Mouse (Mus musculus): ENCODE measurements at regions not wholly inside any gene's neighbourhood (a gene's known extent, or its start where the extent isn't known, plus 50 kb on each side); places are given as distances from the start of the nearest gene placed in this dataset.

DNA sequence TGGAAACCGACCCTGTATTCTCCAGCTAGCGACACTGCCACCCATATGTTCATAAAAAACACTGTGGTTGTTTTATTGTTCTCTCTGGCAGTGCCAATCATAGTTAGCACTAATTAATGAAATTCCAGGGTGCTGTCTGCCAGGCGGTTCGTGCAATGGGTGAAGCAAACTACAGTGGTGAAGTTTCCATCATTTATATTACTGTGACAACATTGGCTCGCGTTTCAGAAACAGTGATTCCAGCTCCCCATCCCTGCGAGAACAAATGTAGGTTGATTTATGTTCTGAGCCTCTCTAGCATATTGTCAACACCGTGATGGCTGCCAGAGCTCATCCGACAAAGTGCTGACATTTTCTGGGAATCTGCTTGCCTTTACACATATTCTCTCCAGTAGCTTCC, 480.7 kb upstream of the Igfbp7 start:
- H3K79me3 ChIP-seq (ENCODE audit: low read depth): no peaks in the 10 kb centered on the region
- no peaks in the 10 kb centered on the region for H3K79me2 ChIP-seq (ENCODE audit: control insufficient read depth, insufficient read depth)
- TF ChIP-seq MYOG (IDR thresholded peaks at IDR 0.05; ENCODE audit: control insufficient read depth, extremely low read depth, insufficient read length) (no peak), CEBPB (IDR thresholded peaks at IDR 0.05; ENCODE audit: low read depth) (no peak), MYOD1 (IDR thresholded peaks at IDR 0.05; ENCODE audit: control insufficient read depth, insufficient read length, low read depth) (no peak), MAX (IDR thresholded peaks at IDR 0.05) (no peak), FOSL1 (IDR thresholded peaks at IDR 0.05; ENCODE audit: insufficient read depth, low read length, poor library complexity, severe bottlenecking) (no peak), CTCF (IDR thresholded peaks at IDR 0.05; ENCODE audit: control insufficient read depth, insufficient read depth, insufficient read length) (no peak), USF1 (IDR thresholded peaks at IDR 0.05; ENCODE audit: low read depth) (no peak)
- H3K4me3 ChIP-seq (ENCODE audit: insufficient read depth, poor library complexity, severe bottlenecking): no peak overlapping the region
- H3K36me3 ChIP-seq (ENCODE audit: control insufficient read depth, insufficient read depth): no peaks in the 10 kb centered on the region
- no peak overlapping the region for H3ac ChIP-seq (ENCODE audit: control insufficient read depth, insufficient read length, low read depth)
- H3K27me3 ChIP-seq (ENCODE audit: control insufficient read depth, insufficient read depth, insufficient read length): no peaks in the 10 kb centered on the region

DNA sequence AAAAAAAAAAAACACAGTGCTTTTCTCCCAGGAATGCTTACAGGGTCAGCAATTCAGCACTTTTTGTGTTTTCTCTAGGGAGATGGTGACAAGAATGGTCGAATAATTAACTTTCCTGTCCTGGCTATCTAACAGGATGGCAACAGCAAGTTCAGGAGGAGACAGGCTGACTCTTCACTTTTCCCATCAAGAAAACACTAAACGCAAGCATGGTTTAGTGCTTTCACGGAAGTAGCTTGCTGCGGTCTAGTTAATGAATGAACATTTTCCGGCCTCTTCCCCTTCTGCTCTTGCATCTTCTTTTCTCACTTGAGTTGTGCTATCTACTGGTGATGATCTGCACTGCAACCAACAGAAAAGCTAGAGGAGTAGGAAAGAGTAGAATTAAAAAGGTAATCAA, 463.6 kb upstream of the Igfbp7 start:
- no peak overlapping the region for H3K4me3 ChIP-seq (ENCODE audit: insufficient read depth, poor library complexity, severe bottlenecking)
- H3K36me3 ChIP-seq (ENCODE audit: control insufficient read depth, insufficient read depth): no peaks in the 10 kb centered on the region
- H3K79me3 ChIP-seq (ENCODE audit: low read depth): no peaks in the 10 kb centered on the region
- no peaks in the 10 kb centered on the region for H3K79me2 ChIP-seq (ENCODE audit: control insufficient read depth, insufficient read depth)
- no peaks in the 10 kb centered on the region for H3K27me3 ChIP-seq (ENCODE audit: control insufficient read depth, insufficient read depth, insufficient read length)
- no peak overlapping the region for H3ac ChIP-seq (ENCODE audit: control insufficient read depth, insufficient read length, low read depth)
- TF ChIP-seq USF1 (IDR thresholded peaks at IDR 0.05; ENCODE audit: low read depth) (no peak), CEBPB (IDR thresholded peaks at IDR 0.05; ENCODE audit: low read depth) (no peak), MYOG (IDR thresholded peaks at IDR 0.05; ENCODE audit: control insufficient read depth, extremely low read depth, insufficient read length) (no peak), FOSL1 (IDR thresholded peaks at IDR 0.05; ENCODE audit: insufficient read depth, low read length, poor library complexity, severe bottlenecking) (no peak), CTCF (IDR thresholded peaks at IDR 0.05; ENCODE audit: control insufficient read depth, insufficient read depth, insufficient read length) (no peak), MAX (IDR thresholded peaks at IDR 0.05) (no peak), MYOD1 (IDR thresholded peaks at IDR 0.05; ENCODE audit: control insufficient read depth, insufficient read length, low read depth) (no peak)

DNA sequence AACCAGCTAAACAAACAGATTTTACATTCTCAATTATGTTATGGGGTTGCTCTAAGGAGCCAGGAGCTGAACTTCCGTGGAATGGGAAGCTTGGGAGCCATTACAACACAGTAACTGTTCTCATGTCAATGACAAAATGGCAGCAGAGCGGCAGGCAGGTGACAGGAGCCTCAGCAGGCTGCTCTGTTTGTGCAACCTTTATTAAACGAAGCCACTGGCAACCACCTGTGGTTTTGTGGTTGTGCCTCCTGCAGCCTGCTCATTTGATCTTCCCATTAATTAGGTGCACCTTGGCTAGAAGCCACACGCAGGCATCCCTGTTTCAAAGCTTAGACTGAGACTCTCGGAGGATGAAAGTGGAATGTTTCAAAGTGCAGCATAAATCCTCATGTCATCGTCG, 457.5 kb upstream of the Igfbp7 start:
- no peak overlapping the region for H3K4me3 ChIP-seq (ENCODE audit: insufficient read depth, poor library complexity, severe bottlenecking)
- H3ac ChIP-seq (ENCODE audit: control insufficient read depth, insufficient read length, low read depth): no peak overlapping the region
- H3K27me3 ChIP-seq (ENCODE audit: control insufficient read depth, insufficient read depth, insufficient read length): no peaks in the 10 kb centered on the region
- H3K36me3 ChIP-seq (ENCODE audit: control insufficient read depth, insufficient read depth): no peaks in the 10 kb centered on the region
- H3K79me3 ChIP-seq (ENCODE audit: low read depth): no peaks in the 10 kb centered on the region
- TF ChIP-seq MAX (IDR thresholded peaks at IDR 0.05): no peak
- TF ChIP-seq USF1 (IDR thresholded peaks at IDR 0.05; ENCODE audit: low read depth): no peak
- TF ChIP-seq MYOG (IDR thresholded peaks at IDR 0.05; ENCODE audit: control insufficient read depth, extremely low read depth, insufficient read length): no peak
- no peak for TF ChIP-seq CEBPB (IDR thresholded peaks at IDR 0.05; ENCODE audit: low read depth)
- TF ChIP-seq MYOD1 (IDR thresholded peaks at IDR 0.05; ENCODE audit: control insufficient read depth, insufficient read length, low read depth): no peak
- TF ChIP-seq CTCF (IDR thresholded peaks at IDR 0.05; ENCODE audit: control insufficient read depth, insufficient read depth, insufficient read length): no peak
- no peak for TF ChIP-seq FOSL1 (IDR thresholded peaks at IDR 0.05; ENCODE audit: insufficient read depth, low read length, poor library complexity, severe bottlenecking)
- H3K79me2 ChIP-seq (ENCODE audit: control insufficient read depth, insufficient read depth): no peaks in the 10 kb centered on the region

DNA sequence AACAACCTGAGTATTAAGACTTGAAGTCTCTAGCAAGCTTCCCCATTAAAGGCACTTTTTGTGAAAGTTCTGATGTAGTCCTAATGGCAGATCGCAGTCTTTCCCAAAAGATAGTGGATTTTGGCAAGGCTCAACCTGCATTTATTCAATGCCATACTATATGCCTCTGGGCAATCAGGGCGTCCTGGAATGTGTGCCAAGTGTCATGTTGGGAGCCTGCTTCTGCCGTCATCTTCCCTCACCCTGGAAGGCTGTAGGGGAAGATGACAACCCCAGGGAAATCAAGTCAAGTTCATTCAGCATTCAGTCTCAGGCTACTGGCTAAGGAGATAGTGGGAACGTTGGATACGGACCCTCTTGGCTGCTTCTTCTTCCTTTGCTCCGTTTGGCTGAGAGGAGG, 447.4 kb upstream of the Igfbp7 start:
- H3K27me3 ChIP-seq (ENCODE audit: control insufficient read depth, insufficient read depth, insufficient read length): no peaks in the 10 kb centered on the region
- no peak overlapping the region for H3ac ChIP-seq (ENCODE audit: control insufficient read depth, insufficient read length, low read depth)
- no peak overlapping the region for H3K4me3 ChIP-seq (ENCODE audit: insufficient read depth, poor library complexity, severe bottlenecking)
- TF ChIP-seq FOSL1 (IDR thresholded peaks at IDR 0.05; ENCODE audit: insufficient read depth, low read length, poor library complexity, severe bottlenecking): no peak
- TF ChIP-seq MAX (IDR thresholded peaks at IDR 0.05): no peak
- no peak for TF ChIP-seq MYOD1 (IDR thresholded peaks at IDR 0.05; ENCODE audit: control insufficient read depth, insufficient read length, low read depth)
- TF ChIP-seq CTCF (IDR thresholded peaks at IDR 0.05; ENCODE audit: control insufficient read depth, insufficient read depth, insufficient read length): no peak
- no peak for TF ChIP-seq MYOG (IDR thresholded peaks at IDR 0.05; ENCODE audit: control insufficient read depth, extremely low read depth, insufficient read length)
- no peak for TF ChIP-seq USF1 (IDR thresholded peaks at IDR 0.05; ENCODE audit: low read depth)
- TF ChIP-seq CEBPB (IDR thresholded peaks at IDR 0.05; ENCODE audit: low read depth): no peak
- H3K36me3 ChIP-seq (ENCODE audit: control insufficient read depth, insufficient read depth): no peaks in the 10 kb centered on the region
- no peaks in the 10 kb centered on the region for H3K79me2 ChIP-seq (ENCODE audit: control insufficient read depth, insufficient read depth)
- no peaks in the 10 kb centered on the region for H3K79me3 ChIP-seq (ENCODE audit: low read depth)

DNA sequence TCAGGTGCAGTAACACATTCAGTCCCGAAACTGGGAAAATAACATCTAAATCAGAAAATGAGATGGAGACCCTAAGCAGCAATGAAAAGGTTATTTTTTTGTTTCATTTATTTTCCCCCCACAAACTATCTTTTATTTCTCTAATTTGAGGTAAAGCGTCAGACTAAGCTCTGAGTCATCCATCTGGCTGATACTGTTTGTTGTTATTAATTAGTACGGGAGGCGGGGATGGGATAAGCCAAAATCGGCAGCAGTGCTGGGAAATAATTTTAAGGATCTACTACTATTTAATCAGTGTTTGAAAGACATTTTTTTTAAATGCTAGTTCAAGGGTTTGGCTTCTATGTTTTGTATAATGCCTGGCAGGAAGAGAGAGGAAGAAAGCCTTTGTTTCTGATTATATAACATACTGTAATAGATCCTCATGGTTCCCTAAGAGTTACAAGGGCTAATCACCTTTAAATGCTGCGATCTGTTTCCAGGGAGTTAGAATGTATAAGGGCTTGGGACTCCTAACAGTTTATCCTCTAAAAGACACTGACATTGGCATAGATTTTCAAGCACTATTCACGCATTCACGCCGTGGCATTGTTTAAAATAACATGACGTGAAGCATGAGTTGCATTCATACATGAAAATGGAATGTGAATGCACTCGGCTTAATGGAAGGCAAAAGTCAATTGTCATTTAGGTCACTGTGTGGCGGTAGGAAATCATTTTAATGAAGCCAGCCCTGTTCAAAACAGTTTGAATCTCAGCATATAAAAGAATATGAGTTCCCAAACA, 446.4 kb upstream of the Igfbp7 start:
- no peaks in the 10 kb centered on the region for H3K36me3 ChIP-seq (ENCODE audit: control insufficient read depth, insufficient read depth)
- no peaks in the 10 kb centered on the region for H3K79me2 ChIP-seq (ENCODE audit: control insufficient read depth, insufficient read depth)
- no peaks in the 10 kb centered on the region for H3K27me3 ChIP-seq (ENCODE audit: control insufficient read depth, insufficient read depth, insufficient read length)
- no peak overlapping the region for H3ac ChIP-seq (ENCODE audit: control insufficient read depth, insufficient read length, low read depth)
- H3K4me3 ChIP-seq (ENCODE audit: insufficient read depth, poor library complexity, severe bottlenecking): no peak overlapping the region
- H3K79me3 ChIP-seq (ENCODE audit: low read depth): no peaks in the 10 kb centered on the region
- TF ChIP-seq USF1 (IDR thresholded peaks at IDR 0.05; ENCODE audit: low read depth) (no peak), CEBPB (IDR thresholded peaks at IDR 0.05; ENCODE audit: low read depth) (no peak), MAX (IDR thresholded peaks at IDR 0.05) (no peak), CTCF (IDR thresholded peaks at IDR 0.05; ENCODE audit: control insufficient read depth, insufficient read depth, insufficient read length) (no peak), MYOG (IDR thresholded peaks at IDR 0.05; ENCODE audit: control insufficient read depth, extremely low read depth, insufficient read length) (no peak), MYOD1 (IDR thresholded peaks at IDR 0.05; ENCODE audit: control insufficient read depth, insufficient read length, low read depth) (no peak), FOSL1 (IDR thresholded peaks at IDR 0.05; ENCODE audit: insufficient read depth, low read length, poor library complexity, severe bottlenecking) (no peak)
